Mouse (Mus musculus): ENCODE data around the gene Eif3i.

GRCm38 (mm10) chr4:129626035-129626434 is 25.6 kb upstream of the Eif3i start:
- TF ChIP-seq ZKSCAN1 (IDR thresholded peaks at IDR 0.05; ENCODE audit: low read depth, low read length), result no peak
- no peak for TF ChIP-seq RAD21 (IDR thresholded peaks at IDR 0.05; ENCODE audit: low read depth, low read length)
- no peak for TF ChIP-seq POLR2AphosphoS5 (IDR thresholded peaks at IDR 0.05; ENCODE audit: borderline replicate concordance, low read depth, low read length)
- TF ChIP-seq NRF1 (IDR thresholded peaks at IDR 0.05; ENCODE audit: insufficient read depth, low read depth, low read length, poor library complexity, severe bottlenecking), result no peak
- TF ChIP-seq CTCF (IDR thresholded peaks at IDR 0.05 in 2 of 3, conservative IDR thresholded peaks at IDR 0.05 in 1 of 3; ENCODE audit: control insufficient read depth in 1 of 3, insufficient read depth in 1 of 3, low read depth in 2 of 3, low read length in 3 of 3, poor library complexity in 1 of 3, severe bottlenecking in 1 of 3), result no peak
- TF ChIP-seq POLR2A (IDR thresholded peaks at IDR 0.05; ENCODE audit: control insufficient read depth in 1 of 2, insufficient read depth in 1 of 2, low read depth in 1 of 2, low read length in 2 of 2, poor library complexity in 1 of 2), result no peak
